Mouse (Mus musculus) mesoderm, embryonic 11.5 days (tissue): ENCODE results near the gene Psmb11.

ENCODE experiments used
- DNase-seq: peaks from one replicate; pipeline ENCODE4 v3.0.0-alpha.2; 2012; ENCODE audit warnings: low read depth, low spot score

Gene Psmb11

GRCm38 (mm10) chr14:54621133-54621532, at the start of gene Psmb11:
TSS of gene Psmb11 (plus strand) at chr14:54621433.
- no peak for DNase-seq

DNA sequence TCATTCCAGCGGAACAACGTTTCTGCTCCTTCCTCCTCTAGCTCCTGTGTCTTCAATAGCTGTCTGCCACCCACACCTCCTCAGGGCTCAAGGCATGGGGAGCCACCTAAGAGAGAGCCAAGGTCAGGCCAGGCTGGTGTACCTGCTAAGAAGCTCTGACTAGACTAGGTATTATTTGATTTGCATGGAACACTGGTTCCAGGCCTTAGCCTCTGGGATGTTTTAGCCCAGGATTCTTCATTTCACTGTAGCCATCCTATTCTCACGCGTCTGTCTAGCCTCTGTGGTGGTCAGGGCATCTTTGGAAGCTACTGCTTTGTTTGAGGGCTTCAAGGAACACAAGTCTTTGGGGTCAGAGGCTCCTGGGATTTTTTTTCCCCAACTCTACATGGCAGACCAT, 49.1 kb upstream of the Psmb11 start:
- DNase-seq, result no peak

GRCm38 (mm10) chr14:54572790-54573736, 48.2 kb upstream of the Psmb11 start:
- peak; percentile 87 for DNase-seq

- no peak for DNase-seq
Measured at GRCm38 (mm10) chr14:54574253-54574652, 47.0 kb upstream of the Psmb11 start.

GRCm38 (mm10) chr14:54575031-54575430, 46.2 kb upstream of the Psmb11 start:
- no peak for DNase-seq

GRCm38 (mm10) chr14:54575631-54576030, 45.6 kb upstream of the Psmb11 start:
- DNase-seq, result peak; percentile 90

DNA sequence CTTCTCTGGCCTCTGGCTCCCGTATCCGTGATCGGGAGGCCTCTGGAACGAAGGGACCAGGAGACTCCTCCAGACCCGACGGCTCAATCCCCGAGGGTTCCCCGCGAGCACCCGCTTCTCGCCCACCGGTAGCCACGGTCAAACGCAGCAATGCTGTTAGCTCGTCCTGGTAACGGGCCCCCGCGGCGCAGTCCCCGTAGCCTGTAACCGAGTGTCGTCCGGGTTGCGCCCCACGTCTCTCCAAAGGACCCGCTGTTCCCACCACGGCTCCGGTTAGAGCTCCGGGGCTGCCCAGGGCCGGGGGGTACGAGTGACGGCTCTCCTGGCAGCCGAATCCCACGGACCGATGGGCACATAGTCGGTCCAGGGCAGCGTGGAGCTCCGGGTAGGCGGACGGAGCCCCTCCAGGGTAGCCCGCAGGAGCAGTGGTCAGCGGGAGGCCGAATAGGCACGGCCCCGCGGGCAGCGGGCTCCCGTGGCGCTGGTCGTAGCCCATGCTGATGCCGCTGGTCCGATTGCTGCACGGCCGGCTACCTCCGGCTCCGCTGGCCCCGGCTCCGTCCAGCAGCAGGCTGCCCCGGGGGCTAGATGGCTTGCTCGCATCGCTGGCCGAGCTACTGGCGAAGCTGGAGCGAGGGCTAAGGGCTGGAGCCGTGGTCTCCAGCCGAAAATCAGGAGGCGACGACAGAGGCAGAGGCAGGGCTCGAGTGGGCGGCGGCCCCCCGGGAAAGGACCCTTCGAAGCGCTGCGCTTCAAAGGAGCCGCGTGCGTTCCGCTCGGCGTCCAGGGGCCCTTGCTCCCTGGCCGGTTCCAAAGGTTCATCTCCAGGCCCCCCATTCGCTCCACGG, 44.8 kb upstream of the Psmb11 start:
- peak; percentile 34 for DNase-seq

- peak; percentile 94 for DNase-seq
Measured at GRCm38 (mm10) chr14:54577089-54577982, 43.9 kb upstream of the Psmb11 start, which contains the start of gene Ajuba. TSS of gene Ajuba (minus strand) at chr14:54577558.

- DNase-seq, result peak; percentile 80
Measured at GRCm38 (mm10) chr14:54578063-54578462, 43.2 kb upstream of the Psmb11 start.

GRCm38 (mm10) chr14:54579638-54580037, 41.6 kb upstream of the Psmb11 start:
- DNase-seq, result no peak

- DNase-seq, result no peak
Measured at GRCm38 (mm10) chr14:54582536-54582935, 38.7 kb upstream of the Psmb11 start.

DNA sequence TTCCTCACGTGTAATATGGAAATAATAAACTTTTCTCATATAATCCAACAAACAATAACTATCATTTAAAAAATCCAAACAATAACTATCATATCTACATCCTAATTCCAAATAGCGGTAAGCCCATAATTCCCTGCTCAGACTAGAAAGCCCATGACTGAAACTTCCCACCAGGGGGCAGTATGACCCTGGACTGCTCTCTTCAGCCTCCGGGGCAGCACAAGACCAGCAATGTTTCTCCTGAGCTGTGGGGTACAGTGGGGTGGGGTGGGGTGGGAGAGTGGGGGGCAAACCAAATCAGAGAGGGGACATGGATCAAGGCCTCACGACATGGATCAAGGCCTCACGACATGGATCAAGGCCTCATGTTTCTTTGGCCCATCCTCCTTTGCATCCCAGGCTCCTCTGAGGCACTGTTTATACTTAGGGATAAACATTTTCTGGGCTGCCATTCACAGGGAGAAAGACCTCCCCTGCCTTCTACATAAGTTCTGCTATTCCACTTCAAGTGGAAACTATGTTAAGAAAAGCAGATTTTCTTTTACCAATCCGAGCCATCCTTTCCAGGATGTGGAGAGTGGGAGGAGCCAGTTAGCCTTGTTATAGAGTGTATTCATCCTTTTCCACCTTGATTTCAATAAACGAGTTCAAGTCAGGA, 37.4 kb upstream of the Psmb11 start:
- DNase-seq, result peak; percentile 75

GRCm38 (mm10) chr14:54591056-54591455, 30.2 kb upstream of the Psmb11 start:
- no peak for DNase-seq

GRCm38 (mm10) chr14:54592319-54592934, 28.8 kb upstream of the Psmb11 start:
- DNase-seq, result no peak

DNA sequence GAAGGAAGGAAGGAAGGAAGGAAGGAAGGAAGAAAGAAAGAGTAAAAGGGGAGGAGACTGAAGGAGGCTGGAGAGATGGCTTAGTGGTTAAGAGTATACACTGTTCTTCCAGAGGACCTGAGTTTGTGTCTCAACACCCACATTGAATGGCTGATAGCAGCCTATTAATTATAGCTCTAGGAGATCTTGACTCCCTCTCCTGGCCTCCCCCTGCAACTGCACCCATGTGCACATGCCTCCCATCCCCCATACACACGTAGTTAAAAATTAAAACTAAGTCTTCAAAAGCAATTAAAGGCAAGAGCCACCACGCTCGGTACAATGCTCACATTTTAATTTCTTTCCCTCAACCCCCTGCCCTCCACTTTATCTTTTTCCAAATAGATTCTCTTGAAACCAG, 27.2 kb upstream of the Psmb11 start:
- no peak for DNase-seq

DNA sequence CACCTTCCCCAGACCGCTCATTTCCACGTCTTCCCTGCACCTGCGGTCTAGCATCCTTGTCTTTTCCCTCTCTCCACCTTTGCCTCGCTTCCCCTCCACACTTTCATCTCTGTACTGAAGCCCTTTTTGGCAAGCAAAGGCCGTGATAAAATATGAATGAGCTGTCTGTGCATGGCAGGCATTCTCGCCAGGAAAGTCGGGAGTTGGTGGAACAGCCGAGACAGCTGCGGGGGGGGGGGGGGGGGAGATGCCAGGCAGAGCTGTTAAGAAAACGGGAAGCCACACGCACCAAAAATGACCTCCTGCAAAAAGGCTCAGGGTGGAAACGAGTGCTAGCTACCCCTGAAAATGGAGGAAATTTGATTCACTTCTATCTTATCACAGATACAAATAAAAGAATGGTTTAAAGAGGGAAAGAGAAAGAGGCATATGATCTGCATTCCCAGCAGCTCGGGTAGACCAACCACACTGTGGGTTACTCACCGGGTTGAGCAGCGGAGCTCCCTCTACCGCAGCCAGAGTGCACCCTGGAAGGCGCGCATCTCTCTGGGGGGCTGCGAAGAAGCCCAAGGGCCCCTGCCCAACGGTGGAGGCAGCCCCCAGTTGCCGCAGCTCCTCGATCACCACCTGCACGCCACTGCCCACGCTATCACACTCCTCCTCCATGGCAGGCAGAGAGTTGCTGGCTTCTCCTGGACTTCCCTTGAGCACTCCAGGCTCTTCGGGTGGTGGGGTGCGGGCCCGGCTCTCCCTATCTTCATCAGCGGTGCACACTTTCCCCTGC, 26.4 kb upstream of the Psmb11 start:
- no peak for DNase-seq

GRCm38 (mm10) chr14:54597084-54597483, 24.1 kb upstream of the Psmb11 start:
- no peak for DNase-seq

GRCm38 (mm10) chr14:54601601-54602000, 19.6 kb upstream of the Psmb11 start:
- DNase-seq, result no peak

DNA sequence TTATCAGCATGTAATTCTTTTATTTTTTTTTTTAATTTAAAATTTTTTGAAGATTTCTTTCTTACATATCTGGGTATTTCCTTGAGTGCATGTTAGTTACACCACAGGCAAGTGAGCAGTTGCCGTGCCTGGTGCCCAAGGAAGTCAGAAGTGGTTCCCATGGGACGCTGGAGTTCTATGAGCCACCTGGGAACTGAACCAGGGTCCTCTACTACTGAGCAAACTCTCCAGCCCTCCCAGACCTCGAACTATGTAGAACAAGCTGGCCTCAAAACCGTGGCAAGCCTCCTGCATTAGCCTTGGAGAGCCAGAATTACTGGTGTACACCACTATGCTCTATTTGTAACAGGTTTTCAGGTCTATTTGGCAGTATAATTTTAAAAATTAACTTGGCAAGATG, 18.6 kb upstream of the Psmb11 start:
- DNase-seq, result no peak
